Mouse (Mus musculus) cerebellum, adult 8-10 months (tissue): ENCODE measurements at regions not wholly inside any gene's neighbourhood (a gene's known extent, or its start where the extent isn't known, plus 50 kb on each side); places are given as distances from the start of the nearest gene placed in this dataset.

Experiments
- DNase-seq: peaks from one replicate; pipeline ENCODE4 v3.0.0; 2022

GRCm38 (mm10) chr15:65347277-65347676, 332.6 kb upstream of the Gm21961 start:
- no peak for DNase-seq

- peak; percentile 2 for DNase-seq
These were observed 327.8 kb upstream of the Gm21961 start for GRCm38 (mm10) chr15:65342501-65342900.

GRCm38 (mm10) chr15:65334076-65334475, 319.4 kb upstream of the Gm21961 start:
- DNase-seq: no peak

- DNase-seq: peak; percentile 21
These were observed 293.4 kb upstream of the Gm21961 start for GRCm38 (mm10) chr15:65308066-65308465.

- no peak for DNase-seq
These were observed 244.1 kb upstream of the Gm21961 start for GRCm38 (mm10) chr15:65258816-65259215.

- no peak for DNase-seq
These were observed 207.8 kb upstream of the Gm21961 start for GRCm38 (mm10) chr15:65222504-65222903.

- no peak for DNase-seq
These were observed 203.2 kb upstream of the Gm21961 start for GRCm38 (mm10) chr15:65217908-65218307.

GRCm38 (mm10) chr15:65196307-65196706, 181.6 kb upstream of the Gm21961 start:
- no peak for DNase-seq

- DNase-seq: no peak
These were observed 178.9 kb upstream of the Gm21961 start for GRCm38 (mm10) chr15:65193654-65194053.
